Mouse (Mus musculus) CH12F3 (cell line): ENCODE results near the gene Git1.

Source experiments
- in situ Hi-C: fragments of 300-500 bp; cut with MboI; formaldehyde crosslinking; loops from 2 replicates; pipeline ENCODE4 v1.14.3; 2020; ENCODE audit warnings: low sequenced_read_pairs

Git1 gene

GRCm38 (mm10) chr11:77476895-77477294 lies 16.5 kb upstream of the Git1 start:
- in situ Hi-C loops, result no loop called here

DNA sequence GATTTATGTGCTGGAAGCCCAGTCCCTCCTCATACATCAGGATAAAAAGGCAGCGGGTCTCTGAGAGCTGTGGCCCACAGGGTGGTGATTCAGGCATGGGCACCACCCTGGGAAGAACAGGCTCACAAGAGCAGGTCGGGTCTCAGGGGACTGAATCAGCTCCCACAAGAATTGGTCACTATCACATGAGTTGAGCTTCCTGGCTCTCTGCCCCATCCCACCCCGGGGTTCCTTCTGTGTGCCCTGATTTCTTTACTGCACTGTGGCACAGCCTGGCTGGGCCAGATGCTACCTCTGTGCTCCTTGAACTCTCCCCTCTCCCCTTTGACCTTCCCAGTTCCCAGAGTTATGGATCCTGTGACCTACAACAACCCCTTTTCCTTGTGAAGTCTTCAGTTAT lies 10.3 kb upstream of the Git1 start:
- in situ Hi-C loops, result no loop called here

DNA sequence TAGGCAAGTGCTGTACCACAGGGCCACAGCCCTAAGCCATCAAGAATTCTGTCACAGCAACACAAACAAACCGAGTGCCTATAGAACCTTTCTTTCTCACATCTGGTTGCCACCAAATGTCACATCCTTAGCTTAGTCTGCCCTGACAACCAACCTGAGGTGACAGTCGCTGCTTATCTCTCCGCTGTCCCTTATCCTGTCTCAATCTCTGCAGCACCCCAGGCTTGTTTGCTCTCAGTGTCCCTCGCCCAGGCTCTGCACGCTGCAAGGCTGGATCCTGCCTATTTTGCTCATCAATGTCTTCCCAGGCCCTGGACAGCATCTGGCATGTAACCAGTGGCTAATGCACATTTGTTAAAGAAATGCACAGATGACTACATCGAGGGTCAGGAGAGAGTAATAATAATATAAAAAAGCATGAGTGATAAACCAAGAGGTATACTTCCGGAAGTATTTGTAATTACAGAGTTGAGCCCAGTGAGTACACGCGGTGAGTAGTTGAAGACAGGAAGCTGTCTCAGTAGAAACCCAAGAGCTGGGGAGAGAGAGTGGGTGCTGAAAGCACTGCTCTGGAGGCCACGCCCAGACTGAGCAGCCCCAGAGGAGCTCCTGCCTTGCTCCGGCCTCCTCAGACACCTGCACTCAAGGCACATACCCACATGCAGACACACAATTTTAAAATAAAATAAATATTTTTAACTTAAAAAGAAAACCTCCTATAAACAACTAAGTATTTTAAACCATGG lies 9.7 kb upstream of the Git1 start:
- in situ Hi-C loops, result no loop called here

DNA sequence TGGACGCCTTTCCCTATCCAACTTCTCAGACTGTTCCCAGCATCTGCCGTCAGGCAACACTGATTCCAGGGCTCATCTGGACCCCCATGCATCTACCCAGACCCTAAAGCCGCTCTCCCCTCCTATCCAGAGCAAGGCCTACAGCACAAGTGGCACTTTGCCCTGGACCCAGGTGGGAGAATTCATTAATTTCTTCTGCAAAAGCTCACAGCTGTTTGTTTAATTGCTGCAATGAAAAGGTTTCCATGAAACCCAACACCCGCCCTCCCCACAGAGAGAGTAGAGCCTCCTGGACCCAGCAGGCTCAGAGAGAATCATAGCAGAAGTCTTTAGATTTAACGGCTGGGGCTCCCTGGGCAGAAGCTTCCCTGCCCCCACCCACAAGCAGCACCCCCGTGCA lies 8.1 kb upstream of the Git1 start:
- in situ Hi-C loops, result no loop called here

GRCm38 (mm10) chr11:77486798-77487197 lies 6.6 kb upstream of the Git1 start:
- in situ Hi-C loops, result no loop called here

DNA sequence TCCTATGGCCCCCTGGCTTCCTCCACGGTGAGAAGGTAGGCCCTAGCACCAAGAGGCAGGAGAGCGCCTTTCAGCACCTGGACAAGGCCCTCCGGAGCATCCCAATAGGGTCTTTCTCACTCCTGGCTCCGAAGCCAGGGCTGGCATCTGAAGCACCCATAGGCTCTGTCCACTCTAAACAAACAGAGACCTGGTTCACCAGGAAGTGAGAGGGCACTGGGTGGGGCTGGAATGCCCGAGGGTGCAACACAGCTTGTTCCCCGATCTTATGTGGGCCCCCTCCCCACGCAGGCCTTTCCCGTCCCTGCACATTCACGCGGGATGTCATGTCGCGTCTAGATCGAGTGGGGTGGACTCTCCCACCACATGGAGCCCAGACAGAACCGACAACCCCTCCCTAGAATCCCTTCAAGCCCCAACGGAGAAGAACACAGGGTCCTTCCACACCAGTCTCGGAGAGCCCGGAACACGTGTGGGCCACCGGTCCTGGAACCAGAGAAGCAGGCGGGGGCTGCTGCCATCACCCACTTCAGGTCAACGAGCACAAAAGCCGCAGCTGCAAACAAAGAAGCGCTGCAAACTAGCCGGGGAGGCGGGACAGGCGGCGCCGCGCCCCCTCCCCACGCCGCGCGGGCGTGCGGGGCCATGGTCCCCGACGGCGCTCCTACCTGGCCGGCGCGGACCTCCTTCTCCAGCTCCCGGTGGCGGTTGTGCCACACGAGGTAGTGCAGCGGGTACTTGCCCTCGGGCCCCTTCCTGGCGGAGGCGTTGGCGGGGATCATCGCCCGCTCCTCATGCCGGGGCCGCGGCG lies 4.4 kb upstream of the Git1 start:
- in situ Hi-C loops, result no loop called here

GRCm38 (mm10) chr11:77489591-77490235 lies 3.6 kb upstream of the Git1 start, which contains the start of gene Ankrd13b:
Gene Ankrd13b, minus strand, starts transcription at chr11:77489678.
- in situ Hi-C loops, result no loop called here

DNA sequence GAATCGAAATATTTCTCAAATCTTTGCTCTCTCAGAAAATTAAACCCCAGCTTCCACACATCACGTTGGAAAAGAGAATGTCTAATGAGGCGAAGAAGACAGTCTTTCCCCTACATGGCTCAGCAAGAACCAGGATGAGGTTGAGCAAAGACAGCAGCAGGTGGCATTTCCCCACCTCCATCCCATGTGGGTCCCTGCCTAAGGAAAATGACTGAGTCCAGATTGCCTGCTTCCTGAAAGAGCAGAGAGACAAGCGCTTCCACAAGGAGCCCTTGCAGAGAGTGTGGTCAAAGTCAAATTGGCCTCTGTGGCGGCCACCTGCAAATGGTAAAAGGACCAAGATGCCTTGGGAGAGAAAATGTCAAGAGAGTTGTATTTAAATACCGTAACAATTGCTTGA lies 2.9 kb upstream of the Git1 start:
- in situ Hi-C loops, result no loop called here

DNA sequence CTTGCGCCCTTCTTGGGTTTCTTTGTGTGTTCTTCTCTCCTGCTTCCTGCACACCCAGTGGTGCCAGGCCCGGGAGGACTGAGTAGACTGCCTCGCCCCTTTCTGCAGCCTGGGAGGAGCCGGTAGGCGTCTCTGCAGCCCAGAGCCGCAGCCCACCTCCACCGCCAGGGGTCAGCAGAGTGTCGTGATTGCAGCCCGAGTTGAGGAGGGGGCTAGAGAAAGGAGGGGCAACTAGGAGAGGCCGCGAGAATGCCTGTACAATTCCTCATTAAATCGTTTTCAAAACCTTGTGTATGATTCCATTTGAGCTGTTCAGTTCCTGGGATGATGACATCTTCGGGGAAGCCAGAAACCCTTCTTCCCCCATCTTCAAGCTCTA lies 2.2 kb upstream of the Git1 start:
- in situ Hi-C loops, result no loop called here

GRCm38 (mm10) chr11:77491502-77492291 lies 1.7 kb upstream of the Git1 start:
- in situ Hi-C loops, result no loop called here

DNA sequence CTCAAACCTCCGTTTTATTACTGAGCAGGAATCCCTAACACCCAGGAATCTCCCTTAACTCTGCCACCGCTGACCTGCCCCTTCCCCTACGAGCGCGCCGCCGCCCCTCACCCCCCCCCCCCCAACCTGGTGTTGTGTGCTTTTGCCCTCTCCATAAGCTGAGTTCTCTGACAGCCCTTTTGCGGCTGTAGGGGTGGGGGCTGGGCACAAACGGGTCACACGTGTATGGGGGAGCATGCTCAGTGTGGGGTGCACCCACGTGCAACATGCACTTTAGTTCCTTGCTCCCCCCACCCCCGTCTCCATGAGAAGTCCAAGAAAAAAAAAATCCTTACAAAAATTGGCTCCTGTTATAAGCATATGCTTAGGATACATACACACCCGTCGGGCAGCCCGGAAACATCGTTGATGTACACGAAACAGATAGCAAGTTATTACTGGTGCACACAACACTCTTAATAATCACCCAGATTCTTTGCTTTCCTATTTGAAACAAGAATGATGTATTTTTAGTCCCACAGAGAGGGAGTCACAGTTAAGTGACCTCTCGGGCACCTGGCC lies 971 bp upstream of the Git1 start:
- in situ Hi-C loops, result no loop called here

DNA sequence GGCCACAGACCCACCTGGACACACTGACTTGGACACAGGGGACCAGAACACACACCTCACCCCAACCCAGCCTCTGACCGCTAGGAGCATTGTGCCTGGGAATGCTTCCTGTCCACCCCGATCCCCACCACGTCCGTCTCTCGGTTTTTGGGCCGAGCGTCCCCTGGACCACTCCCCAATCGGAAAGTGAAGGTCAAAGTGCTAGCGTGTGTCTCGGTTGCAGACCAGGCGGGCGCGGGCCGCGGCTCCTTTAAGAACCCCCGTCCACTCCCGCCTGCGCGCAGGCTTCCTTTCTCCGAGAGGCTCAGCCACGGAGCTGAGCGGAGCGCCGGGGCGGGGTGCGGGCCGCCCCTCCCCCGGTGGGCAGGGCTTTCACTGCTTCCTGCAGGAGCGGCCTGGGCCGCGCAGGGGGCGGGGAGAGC lies 440 bp upstream of the Git1 start:
- in situ Hi-C loops, result no loop called here

DNA sequence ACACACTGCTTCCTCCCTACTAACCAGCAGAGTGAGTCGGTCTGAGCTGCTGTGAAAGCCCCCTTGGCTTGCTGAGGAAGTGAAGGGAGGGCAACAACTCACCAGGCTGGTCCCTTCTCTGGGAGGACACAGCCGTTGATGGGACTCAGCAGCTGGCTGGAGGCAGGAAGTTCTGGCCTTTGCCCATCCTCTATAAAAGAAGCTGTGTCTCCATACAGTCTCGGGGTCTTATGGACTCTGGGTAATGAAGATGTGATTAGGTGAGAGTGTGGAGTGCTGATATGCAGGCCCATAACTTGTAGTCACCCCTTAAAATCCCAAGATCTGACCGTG lies 948 bp downstream of the Git1 start:
- in situ Hi-C loops, result no loop called here

DNA sequence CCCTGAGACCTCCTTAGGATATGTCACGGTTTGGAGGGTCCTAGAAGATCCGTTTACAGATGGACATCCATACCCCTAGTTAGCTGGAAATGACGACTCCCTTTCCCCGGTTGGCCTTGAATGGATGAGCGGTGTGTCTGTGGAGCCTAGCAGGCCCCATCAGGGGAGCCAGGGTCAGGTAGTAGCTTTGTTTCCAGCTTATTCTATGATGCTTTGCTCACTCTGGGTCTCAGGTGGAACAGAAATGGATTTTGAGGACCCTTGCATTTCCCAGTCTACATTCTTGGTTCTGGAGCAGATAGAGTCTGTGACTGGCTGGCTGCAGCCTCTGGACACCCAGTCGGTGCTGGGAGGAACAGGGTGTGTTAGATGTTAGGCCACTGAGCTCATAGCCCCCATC lies 1.4 kb downstream of the Git1 start:
- in situ Hi-C loops, result no loop called here

GRCm38 (mm10) chr11:77495507-77495906 lies 2.1 kb downstream of the Git1 start:
- in situ Hi-C loops, result no loop called here

DNA sequence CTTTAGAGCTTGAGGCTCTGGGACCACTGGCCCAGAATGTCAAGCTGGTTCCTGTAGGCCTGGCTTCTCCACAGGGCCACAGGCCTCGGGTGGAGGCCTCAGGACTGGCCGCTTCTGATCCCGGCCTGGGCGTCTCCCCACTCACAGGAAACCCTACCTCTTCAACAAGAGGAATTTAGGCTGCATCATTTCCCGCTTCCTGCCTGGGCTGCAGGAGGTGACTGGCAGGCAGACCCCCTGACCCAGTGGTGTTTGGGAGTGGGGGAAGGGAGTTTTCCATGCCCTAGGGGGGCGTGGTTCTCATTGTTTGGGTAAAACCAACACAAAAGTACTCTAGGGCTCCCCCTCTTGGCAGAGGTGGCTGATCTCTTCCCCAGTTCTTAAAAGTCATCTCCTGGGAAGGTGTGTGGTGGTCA lies 4.0 kb downstream of the Git1 start:
- in situ Hi-C loops, result no loop called here

DNA sequence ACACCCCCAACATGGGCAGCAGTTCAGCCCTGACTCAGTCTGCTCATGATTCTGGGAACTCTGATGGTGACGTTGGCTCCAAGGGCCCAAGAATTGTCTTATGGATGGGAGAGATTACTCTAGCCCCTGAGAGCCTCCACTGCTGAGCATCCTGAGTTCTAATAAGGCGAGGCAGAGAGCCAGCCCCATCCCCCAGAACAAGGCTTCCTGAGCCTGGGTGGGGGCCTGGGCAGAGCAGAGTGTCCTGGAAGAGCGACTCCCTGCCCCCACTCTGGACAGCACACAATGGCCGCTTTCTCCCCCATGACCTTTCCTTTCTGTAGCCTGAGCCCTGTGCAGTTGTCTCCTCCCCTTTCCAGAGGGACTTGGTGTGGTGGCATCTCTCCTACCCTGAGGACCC lies 4.5 kb downstream of the Git1 start:
- in situ Hi-C loops, result no loop called here

GRCm38 (mm10) chr11:77498261-77499139 lies 5.1 kb downstream of the Git1 start:
- in situ Hi-C loops, result no loop called here

DNA sequence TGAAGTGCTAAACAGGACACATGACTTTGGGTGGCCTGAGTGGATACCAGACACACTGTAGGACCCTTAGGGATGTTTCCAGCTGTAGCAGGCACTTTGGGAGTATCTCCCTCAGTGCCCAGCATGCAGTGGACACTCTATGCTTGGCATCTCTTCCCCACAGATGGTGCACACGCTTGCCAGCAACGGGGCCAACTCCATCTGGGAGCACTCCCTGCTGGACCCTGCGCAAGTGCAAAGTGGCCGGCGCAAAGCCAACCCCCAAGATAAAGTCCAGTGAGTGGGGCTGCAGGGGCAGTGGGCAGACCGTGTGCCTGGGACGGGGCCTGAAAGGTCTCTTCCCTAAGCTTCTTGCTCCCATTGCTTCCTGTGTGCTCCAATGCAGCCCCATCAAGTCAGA lies 6.0 kb downstream of the Git1 start:
- in situ Hi-C loops, result no loop called here
